Mouse (Mus musculus) heart, embryonic 10.5 days (tissue): ENCODE measurements around the gene Tmem151a. TPM values are rescaled to one million over a fixed set of nuclear protein-coding genes. Genes with fewer than 3 reads are reported as not detected.

ENCODE experiments used
- DNase-seq: peaks from one replicate; pipeline ENCODE4 v3.0.0-alpha.2; 2017; ENCODE audit warnings: low spot score
- H3K27ac ChIP-seq: fragments of 300-500 bp; sonication (generic); 2 replicates; pipeline ENCODE4 v1.5.1; 2016; ENCODE audit warnings: mild to moderate bottlenecking
- H3K27me3 ChIP-seq: fragments of 300-500 bp; sonication (generic); 2 replicates; pipeline ENCODE4 v1.6.1; 2016; ENCODE audit warnings: mild to moderate bottlenecking; ENCODE audit not compliant: poor library complexity, insufficient read depth, severe bottlenecking
- H3K36me3 ChIP-seq: fragments of 300-500 bp; sonication (generic); 2 replicates; pipeline ENCODE4 v1.6.1; 2016; ENCODE audit warnings: mild to moderate bottlenecking, moderate library complexity
- H3K4me1 ChIP-seq: fragments of 300-500 bp; sonication (generic); 2 replicates; pipeline ENCODE4 v1.6.1; 2016; ENCODE audit warnings: mild to moderate bottlenecking
- H3K4me3 ChIP-seq: fragments of 300-500 bp; sonication (generic); 2 replicates; pipeline ENCODE4 v1.5.1; 2016; ENCODE audit warnings: mild to moderate bottlenecking, moderate library complexity
- H3K9me3 ChIP-seq: fragments of 300-500 bp; sonication (generic); 2 replicates; pipeline ENCODE4 v1.6.1; 2016; ENCODE audit warnings: mild to moderate bottlenecking, moderate library complexity
- WGBS: fragments of 180-500 bp; shearing (Covaris S2); methylation state at CpG from one replicate; pipeline ENCODE4 v1.1.7; 2016; 5-methylcytosine and 5-hydroxymethylcytosine counted together
- polyA plus RNA-seq: library from polyadenylated mRNA; unstranded; fragments of >200 nt; fragmentation: Nextera tagmentation; extraction: Ambion mirVana; gene quantifications from 2 replicates; pipeline ENCODE4 v1.2.1, GENCODE M21; 2016

Tmem151a gene
- polyA plus RNA-seq, 1 experiment from 2014 or later = 7.6 TPM

DNA sequence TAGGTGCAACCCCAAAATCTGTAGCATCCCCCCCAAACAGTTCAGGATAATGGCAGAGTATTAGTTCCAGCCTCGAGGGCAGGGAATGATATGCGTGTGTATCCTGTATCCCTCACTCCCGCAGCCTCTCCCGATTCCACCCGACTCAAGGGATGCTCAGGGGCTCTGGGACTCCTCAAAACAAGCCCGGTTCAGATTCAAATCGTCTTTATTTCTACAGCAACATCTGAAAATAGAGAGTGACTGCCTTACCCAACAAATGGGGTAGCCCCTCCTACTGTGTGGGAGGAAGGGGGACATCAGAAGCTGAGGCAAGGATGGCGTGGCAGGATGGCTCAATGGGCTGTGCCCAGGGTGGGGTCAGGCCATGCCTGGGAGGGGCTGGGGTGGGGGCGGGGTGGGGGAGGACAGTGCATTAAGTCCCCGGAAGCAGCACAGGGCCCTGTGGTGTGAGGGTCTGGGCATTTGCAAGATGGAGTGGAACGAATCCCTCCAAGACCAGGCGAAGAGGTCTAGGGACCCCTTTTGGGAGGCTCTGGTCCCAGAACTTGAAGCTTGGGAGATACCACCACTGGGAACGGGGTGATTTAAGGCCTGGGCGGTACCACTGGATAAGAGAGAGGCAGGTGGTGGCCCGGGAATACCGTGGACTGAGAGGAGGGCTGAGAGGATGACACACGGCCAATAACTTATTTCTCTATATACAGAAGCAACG is 22.4 kb upstream of the Tmem151a start:
- Histone ChIP-seq H3K36me3 (peaks cover 76% of the 10 kb centered on the region), H3K27ac (peak overlapping the region; percentile 98; the same call in 1 of the 2 replicates), H3K9me3 (no peaks in the 10 kb centered on the region), H3K27me3 (no peaks in the 10 kb centered on the region), H3K4me3 (peak overlapping the region; percentile 90; the same call in 1 of the 2 replicates), H3K4me1 (peaks cover 37% of the 10 kb centered on the region)
- 71% methylated on average over 18 of the region's 18 CpGs for WGBS
- DNase-seq = no peak

- under 1% methylated on average over 45 of the region's 46 CpGs for WGBS
- Histone ChIP-seq H3K27ac (peak within 1 kb of the TSS; percentile 98), H3K36me3 (peaks cover 76% of the 10 kb centered on the region), H3K9me3 (no peaks in the 10 kb centered on the region), H3K27me3 (no peaks in the 10 kb centered on the region), H3K4me3 (peak within 1 kb of the TSS; percentile 90), H3K4me1 (peaks cover 37% of the 10 kb centered on the region)
- DNase-seq = peak; percentile 99
Measured at GRCm38 (mm10) chr19:5106731-5107191, 21.4 kb upstream of the Tmem151a start, which contains the start of gene Rab1b. Rab1b (minus strand) TSS chr19:5107072.

DNA sequence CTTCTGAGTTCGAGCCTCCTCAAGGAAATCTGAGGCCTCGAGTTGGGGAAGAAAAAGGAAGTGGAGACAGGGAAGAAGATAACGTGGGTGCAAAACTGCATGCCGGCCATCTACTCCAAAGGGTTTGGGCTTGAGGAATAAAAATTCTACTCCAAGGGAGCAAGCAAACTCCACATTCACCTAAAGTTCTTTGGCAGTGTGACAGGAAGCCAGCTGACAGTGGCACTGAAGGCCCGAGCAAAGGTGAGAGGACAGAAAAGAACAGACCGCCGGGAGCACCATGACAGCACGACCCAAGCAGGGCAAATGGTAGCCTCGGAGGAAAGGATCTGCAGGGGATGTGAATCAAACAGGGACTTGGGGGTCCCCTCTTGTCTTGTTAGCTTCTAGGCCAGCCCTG is 20.7 kb upstream of the Tmem151a start:
- WGBS = 15% methylated on average over 9 of the region's 9 CpGs
- peaks cover 37% of the 10 kb centered on the region for H3K4me1 ChIP-seq
- DNase-seq = no peak
- peak overlapping the region; percentile 90 for H3K4me3 ChIP-seq
- H3K9me3 ChIP-seq = no peaks in the 10 kb centered on the region
- peaks cover 76% of the 10 kb centered on the region for H3K36me3 ChIP-seq
- peak overlapping the region; percentile 98 for H3K27ac ChIP-seq
- no peaks in the 10 kb centered on the region for H3K27me3 ChIP-seq

GRCm38 (mm10) chr19:5098363-5099143 is 13.2 kb upstream of the Tmem151a start, which contains the start of gene Cnih2:
Cnih2 (minus strand) TSS chr19:5098521.
- 4% methylated on average over 27 of the region's 48 CpGs for WGBS
- peaks cover 44% of the 10 kb centered on the region for H3K36me3 ChIP-seq
- H3K27ac ChIP-seq = peak within 1 kb of the TSS; percentile 84
- peak within 1 kb of the TSS; percentile 71 for H3K4me3 ChIP-seq
- no peaks in the 10 kb centered on the region; the same call in 1 of the 2 replicates for H3K27me3 ChIP-seq
- peaks cover 64% of the 10 kb centered on the region for H3K4me1 ChIP-seq
- H3K9me3 ChIP-seq = no peaks in the 10 kb centered on the region
- no peak for DNase-seq

DNA sequence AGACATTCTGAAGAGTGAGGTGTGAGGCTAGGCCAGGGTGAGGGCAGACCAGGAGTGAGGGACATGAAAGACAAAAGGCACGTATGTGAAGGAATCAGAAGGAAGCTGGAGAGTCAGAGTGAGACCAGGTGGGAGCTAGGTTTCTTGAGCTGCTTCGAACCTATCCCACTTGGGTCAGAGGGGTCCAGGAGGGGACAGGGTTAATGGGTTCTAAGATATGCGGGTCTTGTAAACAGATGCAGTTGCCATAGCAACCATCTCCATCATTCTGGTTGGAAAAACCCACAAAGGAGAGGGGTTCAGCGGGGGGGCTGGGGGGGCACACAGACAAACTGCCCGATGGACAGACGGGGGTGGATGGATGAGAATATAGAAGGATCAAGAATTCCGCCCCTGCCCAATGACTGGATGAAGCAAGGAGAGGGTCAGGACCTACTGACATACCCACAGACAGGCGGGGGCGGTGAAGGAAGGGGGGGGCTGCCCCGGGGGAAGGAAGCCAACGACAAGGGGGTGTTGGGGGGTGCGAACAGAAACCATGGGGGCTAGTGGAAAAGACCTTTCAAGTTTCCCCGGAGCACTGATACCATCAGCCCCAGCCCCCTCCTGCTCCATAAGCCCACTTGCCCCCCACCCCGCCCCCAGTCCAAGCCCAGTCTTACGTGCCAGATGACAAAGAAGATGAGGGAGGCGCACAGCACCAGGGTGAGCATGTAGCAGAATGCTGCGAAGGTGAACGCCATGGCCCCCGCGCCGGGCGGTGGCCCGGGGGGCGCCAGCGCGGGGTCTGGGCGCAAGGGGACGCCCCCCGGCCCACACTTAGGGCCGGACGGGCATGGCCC is 12.4 kb upstream of the Tmem151a start:
- no peaks in the 10 kb centered on the region for H3K9me3 ChIP-seq
- WGBS = 4% methylated on average over 31 of the region's 31 CpGs
- peak overlapping the region; percentile 84 for H3K27ac ChIP-seq
- no peak for DNase-seq
- H3K4me1 ChIP-seq = peaks cover 66% of the 10 kb centered on the region
- H3K36me3 ChIP-seq = peaks cover 43% of the 10 kb centered on the region
- H3K4me3 ChIP-seq = peak overlapping the region; percentile 71
- H3K27me3 ChIP-seq = no peaks in the 10 kb centered on the region; the same call in 1 of the 2 replicates

DNA sequence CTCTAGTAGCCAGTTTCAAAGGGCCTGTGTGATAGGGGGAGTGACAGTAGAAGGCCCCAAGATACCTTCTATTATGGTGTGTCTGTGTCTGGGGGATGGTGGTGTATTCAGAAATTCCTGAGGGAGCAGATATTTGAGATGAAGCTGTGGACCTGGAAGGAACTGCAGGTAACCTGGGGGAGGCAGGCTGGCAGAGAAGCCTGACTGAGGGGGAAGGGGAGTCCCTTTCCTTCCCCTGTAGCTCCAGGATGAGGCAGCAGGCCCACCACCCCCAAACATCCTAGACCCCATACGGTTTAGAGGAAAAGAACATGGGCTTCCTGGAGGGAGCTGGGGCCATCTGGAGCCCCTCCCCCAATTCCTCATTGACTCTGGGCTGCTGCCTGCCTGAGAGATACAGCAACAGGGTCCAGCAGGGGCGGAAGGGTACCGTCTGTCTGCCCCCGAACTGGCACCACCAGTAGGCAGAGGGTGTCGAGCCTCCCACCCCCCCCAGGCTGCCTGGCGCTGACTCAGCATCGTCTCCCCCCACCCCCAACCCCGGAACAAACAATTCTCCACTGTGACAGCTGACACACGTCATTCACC is 10.7 kb upstream of the Tmem151a start:
- no peaks in the 10 kb centered on the region for H3K9me3 ChIP-seq
- peaks cover 43% of the 10 kb centered on the region for H3K36me3 ChIP-seq
- H3K4me3 ChIP-seq = peak overlapping the region; percentile 22
- peak overlapping the region; percentile 36; the same call in 1 of the 2 replicates for H3K27ac ChIP-seq
- H3K27me3 ChIP-seq = no peaks in the 10 kb centered on the region; the same call in 1 of the 2 replicates
- DNase-seq = no peak
- peaks cover 66% of the 10 kb centered on the region for H3K4me1 ChIP-seq
- 9% methylated on average over 9 of the region's 9 CpGs for WGBS

DNA sequence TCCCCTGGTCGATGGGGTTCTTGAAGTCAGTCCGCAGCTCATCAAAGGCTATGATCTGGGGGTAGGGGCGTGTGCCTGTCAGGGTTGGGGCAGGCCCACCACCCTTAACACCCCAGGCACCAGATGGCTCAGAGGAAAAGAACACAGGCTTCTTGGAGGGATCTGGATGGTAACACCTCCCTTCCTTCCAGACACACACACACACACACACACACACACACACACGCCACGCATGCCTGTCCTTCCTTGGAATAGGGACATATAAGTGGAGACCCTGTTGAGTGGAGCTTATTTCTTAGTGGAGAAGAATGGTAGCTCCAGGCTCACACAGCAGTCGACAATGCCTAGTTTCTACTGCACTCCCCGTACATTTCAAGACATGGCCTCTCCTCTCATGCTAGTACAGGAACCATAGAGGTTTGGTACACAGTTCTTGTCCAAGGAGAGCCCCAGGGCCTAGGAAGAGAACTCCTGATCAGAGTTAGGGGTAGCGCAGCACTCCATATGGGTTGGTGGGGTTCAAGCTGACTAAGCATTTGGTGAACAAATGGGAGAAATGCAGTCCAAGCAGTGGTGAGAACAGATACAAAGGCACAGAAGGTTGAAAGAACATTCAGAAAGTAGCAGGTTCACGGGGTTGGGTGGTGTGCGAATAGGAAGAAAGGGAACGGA is 9.6 kb upstream of the Tmem151a start:
- WGBS = 47% methylated on average over 11 of the region's 11 CpGs
- Histone ChIP-seq H3K27ac (no peak overlapping the region), H3K4me3 (peak overlapping the region; percentile 22; the same call in 1 of the 2 replicates), H3K4me1 (peaks cover 63% of the 10 kb centered on the region), H3K9me3 (no peaks in the 10 kb centered on the region), H3K27me3 (no peaks in the 10 kb centered on the region; the same call in 1 of the 2 replicates), H3K36me3 (peaks cover 41% of the 10 kb centered on the region)
- no peak for DNase-seq

GRCm38 (mm10) chr19:5094243-5094632 is 8.9 kb upstream of the Tmem151a start:
- Histone ChIP-seq H3K36me3 (peaks cover 40% of the 10 kb centered on the region), H3K9me3 (no peaks in the 10 kb centered on the region), H3K27me3 (no peaks in the 10 kb centered on the region; the same call in 1 of the 2 replicates), H3K27ac (0 out of 2 replicates have a peak overlapping the region, but pooled peaks have one; percentile 22), H3K4me3 (peak overlapping the region; percentile 22; the same call in 1 of the 2 replicates), H3K4me1 (peaks cover 60% of the 10 kb centered on the region)
- peak; percentile 96 for DNase-seq
- WGBS = 0% methylated on average over 21 of the region's 21 CpGs

DNA sequence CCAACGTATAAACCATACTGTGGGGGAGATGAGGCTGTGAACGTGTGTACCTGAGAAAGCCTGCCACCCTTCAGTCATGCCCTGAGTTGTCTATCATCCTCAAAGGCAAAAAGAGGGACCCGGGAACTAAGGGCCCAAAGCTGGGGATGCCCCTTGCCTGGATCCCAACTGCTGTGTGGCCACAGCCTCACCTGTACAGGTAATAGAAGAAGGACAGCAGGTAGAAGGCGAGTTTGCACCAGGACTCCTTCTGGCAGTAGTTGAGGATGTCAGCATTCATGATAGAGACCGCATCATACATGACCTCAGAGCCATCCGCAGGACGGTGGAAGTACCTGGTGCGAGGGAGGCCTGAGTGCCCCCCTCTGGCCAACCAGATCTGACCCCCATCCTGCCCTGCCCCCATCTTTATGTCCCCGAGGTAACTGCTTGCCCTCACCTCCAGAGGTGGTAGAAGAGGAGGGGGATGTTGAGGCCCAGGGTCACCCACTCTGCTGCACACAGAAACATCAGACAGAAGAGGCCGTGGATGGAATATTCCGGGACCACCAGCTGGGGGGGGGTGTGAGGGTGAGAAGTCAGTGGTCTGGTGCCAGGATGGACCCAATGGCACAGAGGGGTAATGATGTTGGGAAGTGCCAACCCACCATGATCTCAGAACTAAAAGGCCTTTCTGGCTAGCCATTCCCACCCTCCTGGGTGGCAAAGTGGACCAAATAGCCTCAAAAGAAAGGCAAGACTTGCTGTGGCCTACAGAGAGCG is 8.3 kb upstream of the Tmem151a start:
- Histone ChIP-seq H3K36me3 (peaks cover 40% of the 10 kb centered on the region), H3K4me3 (no peak overlapping the region), H3K4me1 (peaks cover 60% of the 10 kb centered on the region), H3K27me3 (no peaks in the 10 kb centered on the region; the same call in 1 of the 2 replicates), H3K27ac (0 out of 2 replicates have a peak overlapping the region, but pooled peaks have one; percentile 22), H3K9me3 (no peaks in the 10 kb centered on the region)
- no peak for DNase-seq
- 67% methylated on average over 12 of the region's 12 CpGs for WGBS

DNA sequence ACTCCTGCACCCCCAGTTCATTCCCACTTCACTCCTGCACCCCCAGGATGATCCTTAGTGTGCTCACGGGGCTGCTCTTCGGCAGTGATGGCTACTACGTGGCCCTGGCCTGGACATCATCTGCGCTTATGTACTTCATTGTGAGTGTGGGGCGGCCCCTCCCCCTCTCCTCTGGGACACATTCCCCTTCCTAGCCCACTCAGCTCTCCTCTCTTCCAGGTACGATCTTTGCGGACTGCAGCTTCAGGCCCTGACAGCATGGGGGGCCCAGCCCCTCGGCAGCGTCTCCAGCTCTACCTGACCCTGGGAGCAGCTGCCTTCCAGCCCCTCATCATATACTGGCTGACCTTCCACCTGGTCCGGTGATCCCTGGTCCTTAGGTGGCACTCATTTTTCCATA is 6.8 kb upstream of the Tmem151a start:
- H3K36me3 ChIP-seq = peaks cover 40% of the 10 kb centered on the region
- no peaks in the 10 kb centered on the region for H3K9me3 ChIP-seq
- no peak overlapping the region for H3K4me3 ChIP-seq
- no peak overlapping the region for H3K27ac ChIP-seq
- 85% methylated on average over 10 of the region's 10 CpGs for WGBS
- H3K27me3 ChIP-seq = no peaks in the 10 kb centered on the region; the same call in 1 of the 2 replicates
- peaks cover 53% of the 10 kb centered on the region for H3K4me1 ChIP-seq
- no peak for DNase-seq

DNA sequence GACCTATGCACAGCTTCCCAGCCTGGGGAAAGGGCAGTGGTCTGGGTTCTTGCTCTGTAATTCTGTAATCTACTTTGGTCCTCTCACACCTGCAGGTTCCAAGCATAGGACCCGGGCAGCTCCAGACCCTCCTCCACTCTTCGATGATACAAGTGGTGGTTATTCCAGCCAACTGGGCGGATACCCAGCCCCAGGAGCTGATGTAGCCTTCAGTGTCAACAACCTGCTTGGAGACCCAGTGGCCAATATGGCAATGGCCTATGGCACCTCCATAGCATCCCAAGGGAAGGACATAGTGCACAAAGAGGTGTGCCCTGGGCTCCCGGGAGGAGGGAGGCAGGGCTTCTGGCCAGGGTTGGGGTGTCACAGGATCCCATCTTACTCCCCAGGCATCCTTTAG is 4.0 kb upstream of the Tmem151a start:
- Histone ChIP-seq H3K4me3 (peak overlapping the region; percentile 94), H3K27ac (peak overlapping the region; percentile 88; the same call in 1 of the 2 replicates), H3K4me1 (peaks cover 40% of the 10 kb centered on the region), H3K27me3 (peaks cover 22% of the 10 kb centered on the region), H3K9me3 (no peaks in the 10 kb centered on the region), H3K36me3 (peaks cover 40% of the 10 kb centered on the region)
- 90% methylated on average over 4 of the region's 4 CpGs for WGBS
- DNase-seq = no peak
